Mouse (Mus musculus) kidney, adult 2 months (tissue): ENCODE measurements around the gene Nemf. TPM values are rescaled to one million over a fixed set of nuclear protein-coding genes. Genes with fewer than 3 reads are reported as not detected.
"Not testable (repeated sequence)": the region's sequence is repeated elsewhere in the genome, so short reads cannot be mapped to it uniquely, and the experiment has no call there.

Source experiments
- DNase-seq: peaks from one replicate; pipeline ENCODE4 v3.0.0; 2021
- H3K27ac ChIP-seq: fragments of 200-500 bp; 2 replicates; pipeline ENCODE4 v1.5.1; 2012; ENCODE audit warnings: low read depth, low read length, control low read depth, inconsistent platforms; ENCODE audit not compliant: insufficient read depth
- H3K27me3 ChIP-seq: fragments of 200-500 bp; replicated peaks from 2 replicates; pipeline ENCODE4 v1.6.1; 2012; ENCODE audit warnings: mild to moderate bottlenecking, moderate library complexity, low read length, inconsistent platforms; ENCODE audit not compliant: control insufficient read depth, insufficient read depth
- H3K36me3 ChIP-seq: fragments of 200-500 bp; 2 replicates; pipeline ENCODE4 v1.6.1; 2012; ENCODE audit warnings: mild to moderate bottlenecking, moderate library complexity, low read length, inconsistent platforms; ENCODE audit not compliant: control insufficient read depth, insufficient read depth
- H3K4me1 ChIP-seq: fragments of 200-500 bp; 2 replicates; pipeline ENCODE4 v1.6.1; 2011; ENCODE audit warnings: low read length; ENCODE audit not compliant: control insufficient read depth, insufficient read depth
- H3K4me3 ChIP-seq: fragments of 200-500 bp; 2 replicates; pipeline ENCODE4 v1.5.1; 2011; ENCODE audit warnings: mild to moderate bottlenecking, low read depth, low read length, control low read depth; ENCODE audit not compliant: insufficient read depth
- CTCF ChIP-seq: fragments of 200-500 bp; conservative IDR thresholded peaks from 2 replicates; pipeline ENCODE4 v1.5.1; 2011; ENCODE audit warnings: low read depth, mild to moderate bottlenecking, control low read depth, low read length, moderate library complexity, mixed read lengths; ENCODE audit not compliant: insufficient read depth, insufficient read length
- POLR2A ChIP-seq: fragments of 200-500 bp; IDR thresholded peaks from one replicate; pipeline ENCODE4 v1.6.1; 2011; ENCODE audit warnings: low read depth, low read length, control low read depth
- WGBS: fragments of 180-500 bp; shearing (Covaris S2); methylation state at CpG from one replicate; pipeline ENCODE4 v1.1.7; 2018; 5-methylcytosine and 5-hydroxymethylcytosine counted together
- polyA plus RNA-seq: library from polyadenylated mRNA; depleted of rRNA; stranded (reverse); fragments of >200 nt; gene quantifications from 2 replicates; pipeline ENCODE4 v1.2.3, GENCODE M21; 2012

Gene Nemf
- polyA plus RNA-seq, 1 experiment, result 4.7 TPM

- WGBS, result 3% methylated on average over 32 of the region's 32 CpGs
- DNase-seq, result peak; percentile 90
Measured at GRCm38 (mm10) chr12:69363899-69364762, 7.2 kb upstream of the Nemf start.

GRCm38 (mm10) chr12:69363110-69363509 is 6.1 kb upstream of the Nemf start:
- not testable (repeated sequence) for H3K36me3 ChIP-seq, H3K27me3 ChIP-seq, DNase-seq, H3K4me3 ChIP-seq, H3K4me1 ChIP-seq, H3K27ac ChIP-seq
- 97% methylated on average over 7 of the region's 7 CpGs for WGBS

More at GRCm38 (mm10) chr12:69363899-69364762, 7.2 kb upstream of the Nemf start:
- TF ChIP-seq CTCF (no peak), POLR2A (peak; percentile 85)
- Histone ChIP-seq H3K4me3 (peak overlapping the region; percentile 48), H3K27ac (peak overlapping the region; percentile 90), H3K4me1 (peaks cover 6% of the 10 kb centered on the region; the same call in 1 of the 2 replicates), H3K36me3 (no peaks in the 10 kb centered on the region), H3K27me3 (no peaks in the 10 kb centered on the region)

GRCm38 (mm10) chr12:69362388-69362787 is 5.4 kb upstream of the Nemf start:
- DNase-seq, result no peak
- no peak for TF ChIP-seq CTCF
- TF ChIP-seq POLR2A, result no peak
- Histone ChIP-seq H3K4me1 (peaks cover 2% of the 10 kb centered on the region; the same call in 1 of the 2 replicates), H3K27me3 (no peaks in the 10 kb centered on the region), H3K36me3 (no peaks in the 10 kb centered on the region), H3K4me3 (no peak overlapping the region), H3K27ac (no peak overlapping the region)
- 61% methylated on average over 4 of the region's 4 CpGs for WGBS

- no peak for DNase-seq
- no peaks in the 10 kb centered on the region for H3K36me3 ChIP-seq
- 17% methylated on average over 10 of the region's 10 CpGs for WGBS
- TF ChIP-seq POLR2A (no peak), CTCF (no peak)
- peak overlapping the region; percentile 86 for H3K27ac ChIP-seq
- H3K4me1 ChIP-seq, result peaks cover 2% of the 10 kb centered on the region; the same call in 1 of the 2 replicates
- peak overlapping the region; percentile 64 for H3K4me3 ChIP-seq
- H3K27me3 ChIP-seq, result no peaks in the 10 kb centered on the region
Measured at GRCm38 (mm10) chr12:69361919-69362318, 5.0 kb upstream of the Nemf start.

GRCm38 (mm10) chr12:69360997-69361899 is 4.3 kb upstream of the Nemf start:
- not testable (repeated sequence) for H3K36me3 ChIP-seq, H3K27me3 ChIP-seq, H3K4me1 ChIP-seq
- peak overlapping the region; percentile 64 for H3K4me3 ChIP-seq
- DNase-seq, result peak; percentile 99
- H3K27ac ChIP-seq, result peak overlapping the region; percentile 86
- under 1% methylated on average over 44 of the region's 50 CpGs for WGBS

- Histone ChIP-seq H3K27me3 (no peaks in the 10 kb centered on the region), H3K4me1 (peaks cover 4% of the 10 kb centered on the region; the same call in 1 of the 2 replicates), H3K4me3 (no peak overlapping the region), H3K36me3 (no peaks in the 10 kb centered on the region), H3K27ac (no peak overlapping the region)
- 8% methylated on average over 5 of the region's 5 CpGs for WGBS
- TF ChIP-seq POLR2A (no peak), CTCF (peak; percentile 32; the same call in 1 of the 2 replicates)
- DNase-seq, result peak; percentile 89
Measured at GRCm38 (mm10) chr12:69360655-69360996, 3.7 kb upstream of the Nemf start.

GRCm38 (mm10) chr12:69357300-69357646 is 308 bp upstream of the Nemf start:
- WGBS, result 3% methylated on average over 13 of the region's 13 CpGs
- peak overlapping the region; percentile 74 for H3K27ac ChIP-seq

More at GRCm38 (mm10) chr12:69357300-69357646, 308 bp upstream of the Nemf start:
- Histone ChIP-seq H3K27me3 (no peaks in the 10 kb centered on the region), H3K36me3 (peaks cover 5% of the 10 kb centered on the region; the same call in 1 of the 2 replicates), H3K4me3 (peak overlapping the region; percentile 70), H3K4me1 (peaks cover 7% of the 10 kb centered on the region; the same call in 1 of the 2 replicates)
- TF ChIP-seq CTCF, result no peak
- no peak for TF ChIP-seq POLR2A
- no peak for DNase-seq
